Mouse (Mus musculus) liver, adult 2 months (tissue): ENCODE results near the gene Ube2z. TPM values are rescaled to one million over a fixed set of nuclear protein-coding genes. Genes with fewer than 3 reads are reported as not detected.
"Not testable (repeated sequence)": the region's sequence is repeated elsewhere in the genome, so short reads cannot be mapped to it uniquely, and the experiment has no call there.

Source experiments
- DNase-seq: peaks from one replicate; pipeline ENCODE4 v3.0.0-alpha.2; 2011; ENCODE audit warnings: low read depth, low spot score; ENCODE audit errors: extremely low read depth
- H3K27ac ChIP-seq: fragments of 200-500 bp; replicated peaks from 2 replicates; pipeline ENCODE4 v1.5.1; 2012; ENCODE audit warnings: low read depth, mild to moderate bottlenecking, control low read depth, inconsistent platforms, low read length; ENCODE audit not compliant: insufficient read depth
- H3K27me3 ChIP-seq: fragments of 200-500 bp; 2 replicates; pipeline ENCODE4 v1.6.1; 2012; ENCODE audit warnings: mild to moderate bottlenecking, moderate library complexity, low read length, inconsistent platforms; ENCODE audit not compliant: control insufficient read depth, insufficient read depth
- H3K36me3 ChIP-seq: fragments of 200-500 bp; 2 replicates; pipeline ENCODE4 v1.6.1; 2012; ENCODE audit warnings: low read length, inconsistent platforms; ENCODE audit not compliant: control insufficient read depth, insufficient read depth
- H3K4me1 ChIP-seq: fragments of 200-500 bp; 2 replicates; pipeline ENCODE4 v1.6.1; 2011; ENCODE audit warnings: low read length; ENCODE audit not compliant: control insufficient read depth, insufficient read depth
- H3K4me3 ChIP-seq: fragments of 200-500 bp; 2 replicates; pipeline ENCODE4 v1.5.1; 2011; ENCODE audit warnings: low read depth, mild to moderate bottlenecking, control low read depth, low read length, moderate library complexity; ENCODE audit not compliant: insufficient read depth
- H3K79me2 ChIP-seq: fragments of 200-500 bp; 2 replicates; pipeline ENCODE4 v1.6.1; 2012; ENCODE audit warnings: inconsistent platforms, mild to moderate bottlenecking, low read length, moderate library complexity; ENCODE audit not compliant: control insufficient read depth, insufficient read depth
- H3K9ac ChIP-seq: fragments of 200-500 bp; 2 replicates; pipeline ENCODE4 v1.6.1; 2012; ENCODE audit warnings: low read depth, mild to moderate bottlenecking, control low read depth, inconsistent platforms, low read length
- CTCF ChIP-seq: fragments of 200-500 bp; IDR thresholded peaks from 2 replicates; pipeline ENCODE4 v1.5.1; 2011; ENCODE audit warnings: low read depth, low read length, control low read depth
- POLR2A ChIP-seq: fragments of 200-500 bp; IDR thresholded peaks from 2 replicates; pipeline ENCODE4 v1.6.1; 2011; ENCODE audit warnings: low read length, control low read depth; ENCODE audit not compliant: insufficient read depth; ENCODE audit errors: extremely low read depth
- WGBS: fragments of 180-500 bp; shearing (Covaris S2); methylation state at CpG from one replicate; pipeline ENCODE4 v1.1.7; 2018; 5-methylcytosine and 5-hydroxymethylcytosine counted together
- polyA plus RNA-seq: library from polyadenylated mRNA; depleted of rRNA; stranded (reverse); fragments of >200 nt; gene quantifications from 2 replicates; pipeline ENCODE4 v1.2.3, GENCODE M21; 2012; rRNA removed
- total RNA-seq: library from RNA; depleted of rRNA; stranded (reverse); fragments of >200 nt; gene quantifications from 2 replicates; pipeline ENCODE4 v1.2.3, GENCODE M21; 2014; rRNA removed

Gene Ube2z
- total RNA-seq = 18.6 and 23.3 TPM in 2 replicates
- 21.3 and 22.8 TPM in 2 replicates for polyA plus RNA-seq

- peak; percentile 66 for TF ChIP-seq POLR2A
- peak; percentile 19; the same call in 1 of the 2 replicates for TF ChIP-seq CTCF
- Histone ChIP-seq H3K4me3 (peak within 1 kb of the TSS; percentile 98), H3K79me2 (peaks cover 11% of the 10 kb centered on the region; the same call in 1 of the 2 replicates), H3K36me3 (peaks cover 6% of the 10 kb centered on the region), H3K4me1 (peaks cover 13% of the 10 kb centered on the region), H3K27me3 (no peaks in the 10 kb centered on the region), H3K27ac (peak within 1 kb of the TSS; percentile 81), H3K9ac (peak within 1 kb of the TSS; percentile 97)
- WGBS = 5% methylated on average over 43 of the region's 50 CpGs
- peak; percentile 75 for DNase-seq
Observed at GRCm38 (mm10) chr11:96065215-96065911, at the start of gene Ube2z. Ube2z (minus strand) TSS chr11:96065388.

GRCm38 (mm10) chr11:96114077-96114476, 48.9 kb upstream of the Ube2z start:
- TF ChIP-seq CTCF (no peak), POLR2A (no peak)
- DNase-seq = no peak
- no peaks in the 10 kb centered on the region for H3K79me2 ChIP-seq
- H3K27me3 ChIP-seq = no peaks in the 10 kb centered on the region
- 64% methylated on average over 2 of the region's 2 CpGs for WGBS
- H3K9ac ChIP-seq = no peak overlapping the region
- no peak overlapping the region for H3K4me3 ChIP-seq
- H3K4me1 ChIP-seq = no peaks in the 10 kb centered on the region
- H3K36me3 ChIP-seq = no peaks in the 10 kb centered on the region
- no peak overlapping the region for H3K27ac ChIP-seq

- no peak within 1 kb of the TSS for H3K9ac ChIP-seq
- WGBS = 41% methylated on average over 14 of the region's 14 CpGs
- H3K36me3 ChIP-seq = no peaks in the 10 kb centered on the region
- DNase-seq = no peak
- TF ChIP-seq CTCF = no peak
- TF ChIP-seq POLR2A = no peak
- H3K79me2 ChIP-seq = no peaks in the 10 kb centered on the region
- H3K27ac ChIP-seq = no peak within 1 kb of the TSS
- H3K27me3 ChIP-seq = no peaks in the 10 kb centered on the region
- no peak within 1 kb of the TSS for H3K4me3 ChIP-seq
- H3K4me1 ChIP-seq = no peaks in the 10 kb centered on the region
Observed at GRCm38 (mm10) chr11:96111751-96112150, 46.6 kb upstream of the Ube2z start, which contains the start of gene Calcoco2. Calcoco2 (minus strand) TSS chr11:96111964.

GRCm38 (mm10) chr11:96110950-96111349, 45.8 kb upstream of the Ube2z start:
- H3K79me2 ChIP-seq, H3K4me3 ChIP-seq, H3K9ac ChIP-seq, H3K27me3 ChIP-seq, H3K36me3 ChIP-seq, DNase-seq, H3K27ac ChIP-seq, H3K4me1 ChIP-seq: not testable (repeated sequence)
- WGBS = 64% methylated on average over 2 of the region's 2 CpGs
- TF ChIP-seq CTCF = peak; percentile 8; the same call in 1 of the 2 replicates

- no peak for DNase-seq
- no peaks in the 10 kb centered on the region for H3K79me2 ChIP-seq
- no peaks in the 10 kb centered on the region for H3K27me3 ChIP-seq
- no peak overlapping the region for H3K9ac ChIP-seq
- H3K27ac ChIP-seq = no peak overlapping the region
- TF ChIP-seq CTCF (no peak), POLR2A (no peak)
- WGBS = 58% methylated on average over 1 of the region's 1 CpGs
- no peaks in the 10 kb centered on the region for H3K4me1 ChIP-seq
- no peaks in the 10 kb centered on the region for H3K36me3 ChIP-seq
- H3K4me3 ChIP-seq = no peak overlapping the region
Observed at GRCm38 (mm10) chr11:96108376-96108775, 43.2 kb upstream of the Ube2z start.

GRCm38 (mm10) chr11:96093361-96093760, 28.2 kb upstream of the Ube2z start:
- 3% methylated on average over 3 of the region's 3 CpGs for WGBS
- no peaks in the 10 kb centered on the region for H3K36me3 ChIP-seq
- no peak overlapping the region for H3K9ac ChIP-seq
- H3K4me3 ChIP-seq = no peak overlapping the region
- no peaks in the 10 kb centered on the region for H3K4me1 ChIP-seq
- no peak for TF ChIP-seq POLR2A
- TF ChIP-seq CTCF = peak; percentile 84
- peak; percentile 19 for DNase-seq
- H3K27ac ChIP-seq = no peak overlapping the region
- H3K79me2 ChIP-seq = no peaks in the 10 kb centered on the region
- no peaks in the 10 kb centered on the region for H3K27me3 ChIP-seq
